Mouse (Mus musculus) hindbrain, postnatal 0 days (tissue): ENCODE measurements at regions not wholly inside any gene's neighbourhood (a gene's known extent, or its start where the extent isn't known, plus 50 kb on each side); places are given as distances from the start of the nearest gene placed in this dataset.

Experiments used
- ATAC-seq: fragments of 200-750 bp; cut with Nextera tagmentation; 2 replicates; pipeline ENCODE4 v1.8.0; 2017; ENCODE audit warnings: mild to moderate bottlenecking, moderate TSS enrichment, moderate library complexity
- DNase-seq: peaks from one replicate; pipeline ENCODE4 v3.0.0-alpha.2; 2015; ENCODE audit warnings: low spot score
- H3K27ac ChIP-seq: fragments of 300-500 bp; sonication (generic); 2 replicates; pipeline ENCODE4 v1.5.1; 2014; ENCODE audit warnings: mild to moderate bottlenecking
- H3K27me3 ChIP-seq: fragments of 300-500 bp; sonication (generic); 2 replicates; pipeline ENCODE4 v1.6.1; 2014; ENCODE audit warnings: low read length, mixed read lengths; ENCODE audit not compliant: insufficient read depth
- H3K36me3 ChIP-seq: fragments of 300-500 bp; sonication (generic); 2 replicates; pipeline ENCODE4 v1.6.1; 2014; ENCODE audit warnings: low read length, mixed read lengths; ENCODE audit not compliant: insufficient read depth
- H3K4me1 ChIP-seq: fragments of 300-500 bp; sonication (generic); 2 replicates; pipeline ENCODE4 v1.6.1; 2014; ENCODE audit warnings: antibody characterized with exemption, low read length, mixed read lengths; ENCODE audit not compliant: insufficient read depth
- H3K4me2 ChIP-seq: fragments of 300-500 bp; sonication (generic); 2 replicates; pipeline ENCODE4 v1.6.1; 2014; ENCODE audit warnings: low read depth, mild to moderate bottlenecking, low read length, moderate library complexity, mixed read lengths
- H3K4me3 ChIP-seq: fragments of 300-500 bp; sonication (generic); 2 replicates; pipeline ENCODE4 v1.5.1; 2014; ENCODE audit warnings: low read length
- H3K9ac ChIP-seq: fragments of 300-500 bp; sonication (generic); replicated peaks from 2 replicates; pipeline ENCODE4 v1.6.1; 2014; ENCODE audit warnings: mild to moderate bottlenecking, low read length, moderate library complexity, mixed read lengths
- H3K9me3 ChIP-seq: fragments of 300-500 bp; sonication (generic); 2 replicates; pipeline ENCODE4 v1.6.1; 2016; ENCODE audit warnings: low read length, mixed read lengths
- CTCF ChIP-seq: IDR thresholded peaks from 2 replicates; pipeline ENCODE4 v1.5.1; 2016; ENCODE audit warnings: antibody characterized with exemption, control low read depth, low read depth
- WGBS: fragments of 180-500 bp; shearing (Covaris S2); extraction: QIAGEN DNeasy Blood & Tissue Kit; methylation state at CpG from one replicate; pipeline ENCODE4 v1.1.7; 2014; 5-methylcytosine and 5-hydroxymethylcytosine counted together

GRCm38 (mm10) chr1:169254250-169254937 lies 276.9 kb downstream of the Nuf2 start:
- 39% methylated on average over 7 of the region's 7 CpGs for WGBS
- Histone ChIP-seq H3K27ac (no peak overlapping the region), H3K4me3 (no peak overlapping the region), H3K4me1 (no peaks in the 10 kb centered on the region), H3K9ac (no peak overlapping the region), H3K9me3 (no peaks in the 10 kb centered on the region), H3K4me2 (no peak overlapping the region), H3K36me3 (no peaks in the 10 kb centered on the region), H3K27me3 (no peaks in the 10 kb centered on the region)
- no peak for DNase-seq
- no peak for ATAC-seq
- TF ChIP-seq CTCF: peak; percentile 45

GRCm38 (mm10) chr1:169252189-169252588 lies 279.1 kb downstream of the Nuf2 start:
- H3K4me1 ChIP-seq: no peaks in the 10 kb centered on the region
- no peak overlapping the region for H3K4me3 ChIP-seq
- H3K9ac ChIP-seq: no peak overlapping the region
- TF ChIP-seq CTCF: no peak
- DNase-seq (no peak), ATAC-seq (no peak)
- H3K36me3 ChIP-seq: no peaks in the 10 kb centered on the region
- no peak overlapping the region for H3K27ac ChIP-seq
- H3K9me3 ChIP-seq: no peaks in the 10 kb centered on the region
- no peak overlapping the region for H3K4me2 ChIP-seq
- WGBS: 66% methylated on average over 2 of the region's 2 CpGs
- H3K27me3 ChIP-seq: no peaks in the 10 kb centered on the region

- H3K27ac ChIP-seq: no peak overlapping the region
- WGBS: 90% methylated on average over 7 of the region's 7 CpGs
Observed at GRCm38 (mm10) chr1:169249021-169249420, 282.2 kb downstream of the Nuf2 start.

GRCm38 (mm10) chr1:169240377-169240776 lies 290.9 kb downstream of the Nuf2 start:
- no peaks in the 10 kb centered on the region for H3K27me3 ChIP-seq

More at GRCm38 (mm10) chr1:169249021-169249420, 282.2 kb downstream of the Nuf2 start:
- Histone ChIP-seq H3K9me3 (no peaks in the 10 kb centered on the region), H3K9ac (no peak overlapping the region), H3K27me3 (no peaks in the 10 kb centered on the region), H3K4me1 (no peaks in the 10 kb centered on the region), H3K4me2 (no peak overlapping the region), H3K36me3 (no peaks in the 10 kb centered on the region), H3K4me3 (no peak overlapping the region)
- ATAC-seq: no peak
- no peak for TF ChIP-seq CTCF
- DNase-seq: no peak

GRCm38 (mm10) chr1:169238671-169239090 lies 292.6 kb downstream of the Nuf2 start:
- no peak overlapping the region for H3K4me2 ChIP-seq
- H3K36me3 ChIP-seq: no peaks in the 10 kb centered on the region
- H3K9me3 ChIP-seq: no peaks in the 10 kb centered on the region
- WGBS: 44% methylated on average over 16 of the region's 16 CpGs
- no peaks in the 10 kb centered on the region for H3K4me1 ChIP-seq
- H3K27me3 ChIP-seq: no peaks in the 10 kb centered on the region
- DNase-seq: no peak
- ATAC-seq: no peak
- H3K4me3 ChIP-seq: no peak overlapping the region
- no peak overlapping the region for H3K27ac ChIP-seq
- TF ChIP-seq CTCF: no peak
- no peak overlapping the region for H3K9ac ChIP-seq

More at GRCm38 (mm10) chr1:169240377-169240776, 290.9 kb downstream of the Nuf2 start:
- no peak overlapping the region for H3K9ac ChIP-seq
- DNase-seq (peak; percentile 20), ATAC-seq (no peak)
- H3K9me3 ChIP-seq: no peaks in the 10 kb centered on the region
- no peak overlapping the region for H3K4me2 ChIP-seq
- 53% methylated on average over 2 of the region's 2 CpGs for WGBS
- H3K4me1 ChIP-seq: no peaks in the 10 kb centered on the region
- H3K27ac ChIP-seq: no peak overlapping the region
- no peak for TF ChIP-seq CTCF
- H3K36me3 ChIP-seq: no peaks in the 10 kb centered on the region
- H3K4me3 ChIP-seq: no peak overlapping the region

- no peak overlapping the region for H3K9ac ChIP-seq
- no peaks in the 10 kb centered on the region for H3K4me1 ChIP-seq
- H3K4me3 ChIP-seq: no peak overlapping the region
- no peaks in the 10 kb centered on the region for H3K9me3 ChIP-seq
- no peak overlapping the region for H3K4me2 ChIP-seq
- DNase-seq (peak; percentile 16), ATAC-seq (peak; percentile 47; the same call in 1 of the 2 replicates)
- H3K36me3 ChIP-seq: no peaks in the 10 kb centered on the region
- H3K27me3 ChIP-seq: no peaks in the 10 kb centered on the region
- WGBS: 30% methylated on average over 2 of the region's 2 CpGs
- TF ChIP-seq CTCF: no peak
- H3K27ac ChIP-seq: no peak overlapping the region
Observed at GRCm38 (mm10) chr1:169235276-169235681, 296.0 kb downstream of the Nuf2 start.

GRCm38 (mm10) chr1:169233368-169233767 lies 297.9 kb downstream of the Nuf2 start:
- H3K4me2 ChIP-seq: no peak overlapping the region
- TF ChIP-seq CTCF: no peak
- 65% methylated on average over 3 of the region's 3 CpGs for WGBS
- no peak for ATAC-seq
- H3K4me1 ChIP-seq: no peaks in the 10 kb centered on the region
- no peak overlapping the region for H3K9ac ChIP-seq
- H3K27ac ChIP-seq: no peak overlapping the region
- no peak overlapping the region for H3K4me3 ChIP-seq
- no peaks in the 10 kb centered on the region for H3K27me3 ChIP-seq
- H3K9me3 ChIP-seq: no peaks in the 10 kb centered on the region
- no peak for DNase-seq
- no peaks in the 10 kb centered on the region for H3K36me3 ChIP-seq
